Mouse (Mus musculus): ENCODE results near the gene Fam168a.

DNA sequence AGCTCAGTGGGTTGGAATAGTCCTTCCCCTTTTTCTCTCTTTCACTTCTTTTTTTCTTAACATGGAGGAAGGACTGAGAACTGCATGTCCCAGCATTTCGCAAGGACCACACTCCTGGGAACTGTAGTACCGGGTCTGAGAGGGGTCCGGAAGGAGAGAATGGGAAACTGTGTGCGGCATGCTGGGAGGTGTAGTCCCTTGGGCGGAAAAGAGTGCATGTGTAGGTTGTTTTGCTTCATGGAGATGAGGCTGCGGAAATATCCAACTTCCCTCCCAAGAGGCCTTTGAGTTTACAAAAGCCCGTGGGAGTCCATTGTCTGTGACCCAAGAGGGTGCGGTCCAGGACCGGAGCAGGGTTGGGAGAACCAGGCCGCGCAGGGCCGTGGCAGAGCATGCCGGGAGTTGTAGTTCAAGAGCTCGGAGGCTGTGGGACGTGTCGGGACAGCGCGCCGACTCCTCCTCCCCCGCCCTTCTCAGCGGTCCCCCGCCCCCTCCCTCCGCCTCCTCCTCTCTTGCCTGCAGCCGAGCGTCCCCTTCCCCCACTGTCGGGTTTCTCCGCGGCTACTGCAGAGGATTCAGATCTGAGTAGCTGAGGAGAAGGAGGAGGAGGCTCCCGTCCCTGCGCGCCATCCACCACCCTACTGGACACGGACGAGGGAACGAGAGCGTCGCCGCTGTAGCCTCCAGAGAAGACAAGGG, at the start of gene Fam168a:
- TF ChIP-seq CTCF (IDR thresholded peaks at IDR 0.05; ENCODE audit: low read depth) = peak; percentile 42
- no peak for TF ChIP-seq EP300 (optimal IDR thresholded peaks at IDR 0.05)
